Mouse (Mus musculus) gastrocnemius, adult 2 months (tissue): ENCODE data around the gene Naga. TPM values are rescaled to one million over a fixed set of nuclear protein-coding genes. Genes with fewer than 3 reads are reported as not detected.
"Not testable (repeated sequence)": the region's sequence is repeated elsewhere in the genome, so short reads cannot be mapped to it uniquely, and the experiment has no call there.

Experiments used
- DNase-seq: peaks from one replicate; pipeline ENCODE4 v3.0.0; 2022
- H3K27ac ChIP-seq: fragments of 200-600 bp; 2 replicates; pipeline ENCODE4 v1.8.1; 2022; ENCODE audit warnings: mild to moderate bottlenecking
- H3K4me3 ChIP-seq: fragments of 200-600 bp; 2 replicates; pipeline ENCODE4 v1.8.1; 2022; ENCODE audit warnings: mild to moderate bottlenecking, moderate library complexity
- CTCF ChIP-seq: fragments of 200-600 bp; IDR thresholded peaks from 2 replicates; pipeline ENCODE4 v1.8.1; 2022; ENCODE audit warnings: antibody characterized with exemption, mild to moderate bottlenecking, moderate library complexity
- intact Hi-C: fragments of 180-260 bp; cut with DNase I; formaldehyde crosslinking; loops from one replicate; pipeline ENCODE4 v1.15.1; 2025
- total RNA-seq, 2 experiments: library from RNA; stranded (reverse); gene quantifications; 2 replicates each; pipeline ENCODE4 v1.2.3; 2021

Naga gene
- total RNA-seq, 2 experiments from 2014 or later: 10.5 to 10.9 TPM

DNA sequence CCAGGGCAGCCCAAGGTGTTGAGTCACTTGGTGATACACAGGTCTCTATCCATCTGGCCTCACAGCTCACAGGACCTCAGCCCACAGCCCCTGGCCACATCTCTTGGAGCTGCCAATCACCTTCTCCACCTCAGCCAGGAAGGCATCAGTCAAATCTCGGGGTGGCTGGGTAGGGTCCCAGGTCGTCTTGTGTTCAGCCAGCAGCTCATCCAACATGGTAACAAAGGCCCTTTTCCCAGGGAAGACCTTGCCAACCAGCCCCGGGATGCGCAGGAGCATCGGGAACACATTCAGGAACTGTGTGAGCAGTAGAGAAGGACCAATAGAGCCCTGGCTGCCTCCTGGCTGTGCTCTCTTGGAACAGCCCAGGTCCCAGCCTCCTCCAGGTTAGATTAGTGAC is 34.3 kb upstream of the Naga start:
- TF ChIP-seq CTCF: no peak
- no peak for DNase-seq
- no peak overlapping the region for H3K4me3 ChIP-seq
- H3K27ac ChIP-seq: no peak overlapping the region
- intact Hi-C loops: no loop called here

DNA sequence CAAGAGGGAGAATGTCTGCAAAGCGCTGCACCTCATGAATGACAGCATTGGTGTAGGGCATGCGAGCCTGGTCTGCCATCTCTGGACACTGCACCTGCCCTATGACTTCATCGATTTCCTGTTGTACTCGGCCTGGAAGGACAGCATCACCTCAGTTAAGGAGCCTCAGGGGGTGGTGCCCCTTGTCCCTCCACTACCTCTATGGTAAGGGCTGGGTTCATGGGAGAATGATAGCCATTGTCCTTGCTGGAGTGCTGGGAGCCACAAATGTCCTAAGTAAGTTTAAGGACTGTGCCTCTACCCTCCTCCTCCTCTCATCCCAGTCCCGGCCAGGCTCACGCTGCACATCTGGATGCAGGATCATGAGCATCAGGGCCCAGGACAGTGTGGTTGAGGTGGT is 33.7 kb upstream of the Naga start:
- no peak for TF ChIP-seq CTCF
- no peak overlapping the region for H3K4me3 ChIP-seq
- intact Hi-C loops: no loop called here
- no peak for DNase-seq
- no peak overlapping the region for H3K27ac ChIP-seq

- no peak for TF ChIP-seq CTCF
- Histone ChIP-seq H3K27ac (no peak overlapping the region), H3K4me3 (no peak overlapping the region)
- intact Hi-C loops: no loop called here
- no peak for DNase-seq
These were observed 30.1 kb upstream of the Naga start for GRCm38 (mm10) chr15:82368851-82369250.

DNA sequence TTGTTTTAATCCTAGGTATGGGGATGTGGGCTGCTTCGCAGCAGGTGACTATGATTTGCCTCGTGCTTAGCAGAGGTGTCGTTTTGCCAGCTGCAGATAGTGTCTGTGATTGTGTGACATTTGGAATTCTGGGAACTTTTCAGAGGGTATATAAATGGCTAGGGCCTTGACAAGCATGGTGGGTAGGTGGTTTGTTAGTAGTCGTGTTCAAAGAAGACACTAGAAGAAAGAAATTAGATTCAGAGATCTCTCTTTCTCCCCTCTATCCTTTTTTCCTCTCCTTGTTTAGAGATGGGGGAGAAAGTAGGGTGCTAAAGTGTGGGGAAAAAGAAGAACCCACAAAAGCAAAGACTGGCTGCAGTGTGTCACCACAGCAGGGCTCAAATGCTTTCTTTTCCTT is 29.4 kb upstream of the Naga start:
- no peak for DNase-seq
- no peak for TF ChIP-seq CTCF
- H3K4me3 ChIP-seq: no peak overlapping the region
- intact Hi-C loops: no loop called here
- H3K27ac ChIP-seq: no peak overlapping the region

DNA sequence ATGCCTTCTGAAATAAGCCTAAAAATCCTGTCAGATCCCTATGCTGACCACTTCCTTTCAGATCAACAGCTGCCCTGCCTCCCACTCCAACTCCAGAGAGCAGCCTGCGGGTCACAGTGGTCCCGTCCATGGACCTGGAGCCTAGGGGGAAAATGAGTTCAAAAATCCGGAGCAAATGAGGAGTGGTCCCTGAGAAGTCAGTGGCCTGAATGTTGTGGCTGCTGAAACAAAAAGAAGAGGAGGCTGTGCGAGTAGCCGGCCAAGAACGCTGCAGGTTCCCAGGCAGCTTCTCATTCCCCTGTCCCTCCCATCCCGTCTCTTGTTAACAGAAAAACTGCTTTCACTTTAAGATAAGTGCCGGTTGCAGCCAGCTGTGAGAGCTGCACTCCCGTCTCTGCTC is 25.8 kb upstream of the Naga start:
- DNase-seq, intact Hi-C loops: not testable (repeated sequence)
- Histone ChIP-seq H3K27ac (peak overlapping the region; percentile 68), H3K4me3 (peak overlapping the region; percentile 58)

GRCm38 (mm10) chr15:82363801-82364200 is 25.1 kb upstream of the Naga start:
- DNase-seq, intact Hi-C loops, H3K4me3 ChIP-seq, H3K27ac ChIP-seq: not testable (repeated sequence)

- intact Hi-C loops: no loop called here
- no peak overlapping the region for H3K4me3 ChIP-seq
- DNase-seq: no peak
- no peak for TF ChIP-seq CTCF
- H3K27ac ChIP-seq: peak overlapping the region; percentile 94
These were observed 23.5 kb upstream of the Naga start for GRCm38 (mm10) chr15:82362234-82362633.

GRCm38 (mm10) chr15:82361459-82362018 is 22.8 kb upstream of the Naga start:
- intact Hi-C loops: no loop called here
- peak overlapping the region; percentile 28 for H3K4me3 ChIP-seq
- H3K27ac ChIP-seq: peak overlapping the region; percentile 94
- peak; percentile 83 for DNase-seq
- peak; percentile 53 for TF ChIP-seq CTCF

- H3K27ac ChIP-seq: peak overlapping the region; percentile 82
- intact Hi-C loops: no loop called here
- TF ChIP-seq CTCF: no peak
- DNase-seq: peak; percentile 49
- H3K4me3 ChIP-seq: peak overlapping the region; percentile 46
These were observed 19.9 kb upstream of the Naga start for GRCm38 (mm10) chr15:82358431-82359260.

DNA sequence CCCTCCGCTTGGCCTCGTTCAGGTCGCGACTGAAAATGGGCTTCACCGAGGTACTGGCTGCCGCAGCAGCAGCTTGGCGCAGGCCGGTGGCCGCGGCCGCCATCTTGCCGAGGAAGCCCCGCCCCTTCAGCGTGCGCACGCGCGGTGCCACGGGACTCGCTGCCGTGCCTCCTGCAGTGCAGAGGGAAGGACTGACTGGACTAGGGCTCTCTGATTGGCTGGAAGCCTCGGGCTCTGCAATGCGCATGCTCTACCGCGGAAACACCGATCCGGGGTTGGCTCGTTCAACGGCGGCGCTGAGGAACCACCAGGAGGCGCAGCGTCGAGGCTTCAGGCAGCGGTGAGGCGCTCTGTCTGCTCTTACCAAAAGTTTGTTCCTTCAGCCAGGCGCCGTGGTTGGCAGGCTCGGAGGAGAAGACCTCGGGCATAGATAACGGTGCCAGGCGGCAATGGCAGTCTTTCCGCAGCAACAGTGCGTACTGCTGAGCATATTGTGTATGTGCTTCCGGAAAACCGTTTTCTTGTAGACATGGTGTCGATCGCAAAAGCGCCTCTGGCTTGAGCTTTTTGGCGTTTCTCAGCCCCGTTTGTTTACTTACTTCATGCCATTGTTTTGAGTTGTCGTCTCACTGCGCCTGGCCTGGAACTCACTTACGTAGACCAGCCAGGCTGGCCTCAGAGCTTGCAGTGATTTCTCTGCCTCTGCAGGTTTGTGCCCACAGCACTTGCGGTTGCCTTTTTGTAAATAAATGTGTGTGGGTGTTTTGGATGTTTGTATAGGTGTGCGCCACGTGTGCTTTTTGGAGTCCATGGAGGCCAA is 15.6 kb upstream of the Naga start, which contains the start of gene Ndufa6:
Gene Ndufa6 (minus strand): TSS at position 197 of the 820 bp plus-strand sequence.
- intact Hi-C loops: loop anchor here (2.0 kb wide), 2 partner anchors 26 to 62 kb away; partner anchors contain the start of gene Cyp2d22
- TF ChIP-seq CTCF: no peak; the same call in 1 of the 2 replicates
- peak within 1 kb of the TSS; percentile 87 for H3K4me3 ChIP-seq
- peak within 1 kb of the TSS; percentile 99 for H3K27ac ChIP-seq
- peak; percentile 99 for DNase-seq

- H3K4me3 ChIP-seq: peak overlapping the region; percentile 87
- TF ChIP-seq CTCF: no peak
- intact Hi-C loops: loop anchor here (2.0 kb wide), 2 partner anchors 27 to 63 kb away; partner anchors contain the start of gene Cyp2d22
- DNase-seq: no peak
- peak overlapping the region; percentile 99 for H3K27ac ChIP-seq
These were observed 15.0 kb upstream of the Naga start for GRCm38 (mm10) chr15:82353745-82354113.

DNA sequence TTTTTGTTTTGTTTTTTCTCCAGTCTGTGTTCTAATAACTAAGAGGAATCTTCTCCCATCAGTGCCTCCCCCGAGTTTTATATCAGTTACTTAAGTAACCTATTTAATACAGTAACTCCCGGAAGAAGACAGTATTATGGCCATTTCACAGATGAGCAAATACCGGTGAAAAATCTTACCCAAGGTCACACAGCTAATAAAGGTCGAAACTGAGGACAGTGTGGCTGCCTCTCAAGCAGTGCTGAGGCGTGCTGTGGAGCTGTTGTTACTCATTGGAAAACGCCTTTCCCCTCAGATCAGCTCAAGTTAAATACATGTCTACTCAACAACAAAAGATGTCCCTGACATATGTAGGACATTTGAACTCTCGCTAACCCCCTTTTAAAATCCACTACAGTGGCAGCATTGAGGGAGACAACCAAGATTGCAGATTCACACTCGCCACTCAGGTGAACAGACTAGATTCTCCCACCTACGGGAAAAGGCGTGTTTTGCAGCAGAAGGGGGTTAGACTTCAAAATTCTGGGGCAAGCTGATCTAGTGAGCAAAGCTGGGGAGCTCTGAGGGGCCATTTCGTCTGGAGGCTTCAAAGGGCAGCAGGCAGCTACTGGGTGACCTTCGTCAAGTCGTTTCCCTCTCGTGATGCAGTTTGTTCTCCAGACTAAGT is 14.5 kb upstream of the Naga start:
- intact Hi-C loops: no loop called here
- H3K27ac ChIP-seq: peak overlapping the region; percentile 99
- no peak for DNase-seq
- TF ChIP-seq CTCF: no peak
- H3K4me3 ChIP-seq: peak overlapping the region; percentile 87

DNA sequence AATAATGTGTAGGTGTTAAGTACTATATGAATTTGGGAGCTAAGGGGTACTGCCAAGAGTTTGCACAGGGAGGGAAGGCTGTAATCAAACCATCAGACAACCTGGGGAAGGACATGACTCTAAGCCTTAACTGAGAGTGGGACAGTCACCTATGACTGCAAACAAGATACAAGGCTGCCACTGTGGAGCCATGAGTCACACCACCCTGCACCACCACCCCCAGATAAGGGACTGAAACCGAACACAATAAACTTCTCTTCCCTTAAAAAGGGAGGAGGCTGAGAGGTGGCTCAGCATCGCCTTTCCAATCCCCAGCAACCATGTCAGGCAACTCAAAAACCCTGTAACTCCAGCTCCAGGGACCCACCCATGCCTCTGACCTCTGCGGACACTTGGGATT is 12.8 kb upstream of the Naga start:
- DNase-seq: no peak
- intact Hi-C loops: no loop called here
- Histone ChIP-seq H3K4me3 (no peak overlapping the region), H3K27ac (no peak overlapping the region)
- no peak for TF ChIP-seq CTCF
